Mouse (Mus musculus) forebrain, embryonic 11.5 days (tissue): ENCODE data around the gene Tmem199. TPM values are rescaled to one million over a fixed set of nuclear protein-coding genes. Genes with fewer than 3 reads are reported as not detected.

Experiments
- ATAC-seq: fragments of 200-750 bp; cut with Nextera tagmentation; replicated peaks from 2 replicates; pipeline ENCODE4 v1.8.0; 2017; ENCODE audit warnings: moderate TSS enrichment; ENCODE audit not compliant: low FRiP score
- DNase-seq: peaks from one replicate; pipeline ENCODE4 v3.0.0-alpha.2; 2017; ENCODE audit warnings: low spot score
- H3K27ac ChIP-seq: fragments of 300-500 bp; sonication (generic); 2 replicates; pipeline ENCODE4 v1.5.1; 2014; ENCODE audit warnings: low read depth, low read length
- H3K27me3 ChIP-seq: fragments of 300-500 bp; sonication (generic); 2 replicates; pipeline ENCODE4 v1.6.1; 2014; ENCODE audit warnings: mild to moderate bottlenecking, low read length, mixed read lengths; ENCODE audit not compliant: control insufficient read depth, insufficient read depth
- H3K36me3 ChIP-seq: fragments of 300-500 bp; sonication (generic); 2 replicates; pipeline ENCODE4 v1.6.1; 2014; ENCODE audit warnings: mild to moderate bottlenecking, low read length, moderate library complexity, mixed read lengths; ENCODE audit not compliant: control insufficient read depth, insufficient read depth
- H3K4me1 ChIP-seq: fragments of 300-500 bp; sonication (generic); replicated peaks from 2 replicates; pipeline ENCODE4 v1.6.1; 2014; ENCODE audit warnings: low read length, mixed read lengths; ENCODE audit not compliant: control insufficient read depth, insufficient read depth
- H3K4me2 ChIP-seq: fragments of 300-500 bp; sonication (generic); 2 replicates; pipeline ENCODE4 v1.6.1; 2014; ENCODE audit warnings: low read depth, mild to moderate bottlenecking, low read length, moderate library complexity, mixed read lengths; ENCODE audit not compliant: severe bottlenecking
- H3K4me3 ChIP-seq: fragments of 300-500 bp; sonication (generic); 2 replicates; pipeline ENCODE4 v1.5.1; 2014; ENCODE audit warnings: low read depth, low read length
- H3K9ac ChIP-seq: fragments of 300-500 bp; sonication (generic); 2 replicates; pipeline ENCODE4 v1.6.1; 2014; ENCODE audit warnings: low read length
- H3K9me3 ChIP-seq: fragments of 300-500 bp; sonication (generic); 2 replicates; pipeline ENCODE4 v1.6.1; 2016; ENCODE audit warnings: low read length, mixed read lengths; ENCODE audit not compliant: control insufficient read depth
- WGBS: fragments of 180-500 bp; shearing (Covaris S2); extraction: QIAGEN DNeasy Blood & Tissue Kit; methylation state at CpG from one replicate; pipeline ENCODE4 v1.1.7; 2014; 5-methylcytosine and 5-hydroxymethylcytosine counted together
- polyA plus RNA-seq: library from polyadenylated mRNA; unstranded; fragments of >200 nt; fragmentation: Nextera tagmentation; extraction: Ambion mirVana; gene quantifications from 2 replicates; pipeline ENCODE4 v1.2.1, GENCODE M21; 2014

The Tmem199 gene
- polyA plus RNA-seq, 1 experiment from 2014 or later: 77.1 TPM

- no peak overlapping the region for H3K4me2 ChIP-seq
- peaks cover 3% of the 10 kb centered on the region for H3K4me1 ChIP-seq
- DNase-seq (no peak), ATAC-seq (no peak)
- 71% methylated on average over 1 of the region's 1 CpGs for WGBS
- H3K27ac ChIP-seq: no peak overlapping the region
- H3K9ac ChIP-seq: no peak overlapping the region
- H3K4me3 ChIP-seq: no peak overlapping the region
- no peaks in the 10 kb centered on the region for H3K36me3 ChIP-seq
- H3K27me3 ChIP-seq: no peaks in the 10 kb centered on the region
- H3K9me3 ChIP-seq: no peaks in the 10 kb centered on the region
Measured at GRCm38 (mm10) chr11:78461894-78462293, 50.1 kb downstream of the Tmem199 start.

GRCm38 (mm10) chr11:78458740-78459139, 53.2 kb downstream of the Tmem199 start:
- H3K9ac ChIP-seq: no peak overlapping the region
- 84% methylated on average over 17 of the region's 17 CpGs for WGBS
- H3K9me3 ChIP-seq: no peaks in the 10 kb centered on the region

More at GRCm38 (mm10) chr11:78458740-78459139, 53.2 kb downstream of the Tmem199 start:
- Histone ChIP-seq H3K4me1 (no peaks in the 10 kb centered on the region), H3K27me3 (no peaks in the 10 kb centered on the region), H3K4me3 (no peak overlapping the region), H3K4me2 (no peak overlapping the region), H3K36me3 (no peaks in the 10 kb centered on the region), H3K27ac (no peak overlapping the region)
- no peak for DNase-seq
- ATAC-seq: no peak

Other genes with a start within 250 kb of the Tmem199 start
- gene BC030499, start 221.3 kb downstream of the Tmem199 start, polyA plus RNA-seq: 0.21 and 0.87 TPM in 2 replicates
- gene Spag5, start 210.6 kb downstream of the Tmem199 start, polyA plus RNA-seq: 75.5 and 76.1 TPM in 2 replicates
- gene Aldoc, start 189.2 kb downstream of the Tmem199 start, polyA plus RNA-seq: 3.3 and 7.4 TPM in 2 replicates
- 69.6 and 70.3 TPM in 2 replicates for gene Pigs, start 183.8 kb downstream of the Tmem199 start, polyA plus RNA-seq
- 73.2 and 77.4 TPM in 2 replicates for gene Unc119, start 168.7 kb downstream of the Tmem199 start, polyA plus RNA-seq
- not detected in 2 replicates for gene Foxn1, start 125.6 kb downstream of the Tmem199 start, polyA plus RNA-seq
- not detected in 2 replicates for gene Slc13a2, start 90.0 kb downstream of the Tmem199 start, polyA plus RNA-seq
- 18.4 TPM in 2 replicates for gene Slc46a1, start 46.5 kb downstream of the Tmem199 start, polyA plus RNA-seq
- 18.4 and 24.9 TPM in 2 replicates for gene Sarm1, start 14.4 kb downstream of the Tmem199 start, polyA plus RNA-seq
- 36.3 and 38.6 TPM in 2 replicates for gene Vtn, start 13.1 kb downstream of the Tmem199 start, polyA plus RNA-seq
- gene Sebox, start 8.7 kb downstream of the Tmem199 start, polyA plus RNA-seq: not detected in 2 replicates
- gene Poldip2, start within 50 bp of the Tmem199 start, polyA plus RNA-seq: 144 and 155 TPM in 2 replicates
- gene Tnfaip1, start 24.2 kb upstream of the Tmem199 start, polyA plus RNA-seq: 85.8 and 90.1 TPM in 2 replicates
- gene Ift20, start 24.2 kb upstream of the Tmem199 start, polyA plus RNA-seq: 87.3 and 92.3 TPM in 2 replicates
- 77.6 and 87.4 TPM in 2 replicates for gene Tmem97, start 38.6 kb upstream of the Tmem199 start, polyA plus RNA-seq
- gene Nlk, start 185.2 kb upstream of the Tmem199 start, polyA plus RNA-seq: 29.3 and 33.6 TPM in 2 replicates
- 35.9 and 43.4 TPM in 2 replicates for gene Ccnq, start 239.6 kb upstream of the Tmem199 start, polyA plus RNA-seq